Mouse (Mus musculus): Measurements from ENCODE around the gene Cog1. TPM values are rescaled to one million over a fixed set of nuclear protein-coding genes. Genes with fewer than 3 reads are reported as not detected.

Cog1 gene
- total RNA-seq (2014; fragmentation: Nextera tagmentation) (37.2 and 51.6 TPM in 2 replicates), total RNA-seq (2017) (23.9 and 26.2 TPM in 2 replicates)

DNA sequence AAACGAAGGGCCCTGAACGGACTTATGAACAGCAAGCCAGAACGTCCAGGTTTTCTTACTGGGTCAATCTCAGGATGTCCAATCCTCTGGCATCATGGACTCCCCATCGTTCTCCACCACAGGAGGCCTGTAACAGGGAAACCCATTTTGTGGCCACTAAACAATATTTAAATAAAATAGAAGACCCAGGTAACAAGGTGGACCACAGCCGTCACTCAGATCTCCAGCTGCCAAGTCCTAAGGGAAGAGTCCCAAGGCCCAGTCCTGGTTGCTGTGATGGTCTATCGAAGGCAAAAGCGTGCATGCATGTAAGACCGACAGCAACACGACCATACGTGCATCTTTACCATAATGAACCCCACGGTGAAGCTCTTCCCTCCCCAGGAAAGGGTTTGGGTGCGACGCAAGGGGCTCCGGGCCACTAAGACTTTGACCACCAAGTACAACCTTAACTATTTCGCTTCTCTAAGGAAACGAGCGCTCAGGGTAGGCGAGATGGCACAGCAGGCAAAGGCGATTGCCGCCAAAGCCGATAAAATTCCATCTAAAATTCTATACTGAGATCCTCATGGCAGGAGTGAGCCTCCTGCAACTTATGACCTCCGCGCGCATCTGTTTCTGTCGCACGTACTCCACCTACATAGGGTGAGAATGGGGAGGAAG is at the start of gene Cog1:
Gene Cog1 (plus strand): TSS at position 480 of the 663 bp plus-strand sequence.
- ATAC-seq (replicated peaks; ENCODE audit: low FRiP score, low TSS enrichment, poor library complexity, severe bottlenecking) = no peak

GRCm38 (mm10) chr11:113600526-113601245 is 48.3 kb upstream of the Cog1 start:
- ATAC-seq (replicated peaks; ENCODE audit: low FRiP score, low TSS enrichment, poor library complexity, severe bottlenecking) = no peak

DNA sequence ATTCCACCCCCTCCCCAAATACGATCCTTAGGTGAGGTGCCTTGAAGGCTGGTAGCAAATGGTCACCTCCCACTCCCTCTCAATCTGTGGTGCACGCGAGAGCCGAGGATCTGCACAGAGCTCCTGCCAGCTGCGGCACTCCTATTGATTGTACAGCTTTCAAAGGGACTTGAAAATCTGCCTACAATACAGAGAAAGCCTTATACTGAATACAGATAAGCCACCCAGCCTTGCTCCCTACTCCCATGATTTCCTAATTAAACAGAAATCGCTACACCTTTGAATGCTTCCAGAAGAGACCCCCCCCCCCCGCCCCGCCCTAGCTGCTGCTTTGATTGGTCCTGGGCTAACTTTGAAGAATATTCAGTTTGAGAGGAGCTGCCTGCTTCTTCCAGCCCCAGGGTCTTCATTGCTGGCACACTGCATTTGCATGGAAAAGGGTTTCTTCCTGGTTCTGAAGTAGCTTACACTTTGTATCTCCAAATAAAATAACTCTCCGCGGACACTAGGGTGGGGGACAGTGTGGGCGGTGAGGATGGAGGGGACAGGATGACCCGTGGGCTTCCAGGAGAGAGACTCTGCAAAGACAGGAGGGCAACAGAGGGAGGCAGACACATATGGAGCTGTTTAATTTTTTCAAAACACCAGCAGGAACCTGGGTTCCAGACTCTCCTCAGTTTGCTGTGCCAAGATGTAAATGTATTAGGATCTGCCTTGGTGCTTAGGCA is 47.2 kb upstream of the Cog1 start:
- no peak for ATAC-seq (replicated peaks; ENCODE audit: low FRiP score, low TSS enrichment, poor library complexity, severe bottlenecking)

DNA sequence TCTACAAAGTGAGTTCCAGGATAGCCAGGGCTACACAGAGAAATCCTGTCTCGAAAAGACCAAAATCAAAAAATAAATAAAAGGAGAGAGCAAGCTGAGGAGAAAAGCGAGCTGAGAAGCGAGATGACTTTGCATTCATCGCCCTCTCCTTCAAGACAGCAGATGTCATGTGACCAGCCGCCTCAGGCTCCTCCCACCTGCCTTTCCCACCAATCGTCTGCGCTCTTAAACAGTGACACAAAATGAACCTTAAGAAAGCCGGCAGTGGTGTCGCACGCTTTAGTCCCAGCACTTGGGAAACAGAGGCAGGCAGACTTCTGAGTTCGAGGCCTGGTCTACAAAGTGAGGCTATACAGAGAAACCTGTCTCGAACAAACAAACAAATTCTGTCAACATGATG is 41.4 kb upstream of the Cog1 start:
- ATAC-seq (replicated peaks; ENCODE audit: low FRiP score, low TSS enrichment, poor library complexity, severe bottlenecking) = no peak

DNA sequence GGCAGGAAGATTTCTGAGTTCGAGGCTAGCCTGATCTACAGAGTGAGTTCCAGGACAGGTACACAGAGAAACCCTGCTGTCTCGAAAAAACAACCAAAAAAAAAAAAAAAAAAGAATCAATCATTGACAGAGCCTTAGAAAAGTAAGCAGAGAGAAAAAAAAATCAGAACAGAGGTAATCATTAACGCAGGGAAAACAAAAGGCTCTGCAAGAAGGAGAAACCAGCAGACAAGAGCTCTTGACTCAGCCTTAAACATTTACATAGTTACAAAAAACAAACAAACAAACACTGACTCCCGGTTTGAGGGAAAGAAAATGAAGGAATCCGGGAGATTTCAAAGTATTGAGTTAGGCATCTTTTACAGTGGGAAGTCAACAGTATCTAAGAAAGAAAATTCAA is 39.4 kb upstream of the Cog1 start:
- ATAC-seq (replicated peaks; ENCODE audit: low FRiP score, low TSS enrichment, poor library complexity, severe bottlenecking) = no peak

DNA sequence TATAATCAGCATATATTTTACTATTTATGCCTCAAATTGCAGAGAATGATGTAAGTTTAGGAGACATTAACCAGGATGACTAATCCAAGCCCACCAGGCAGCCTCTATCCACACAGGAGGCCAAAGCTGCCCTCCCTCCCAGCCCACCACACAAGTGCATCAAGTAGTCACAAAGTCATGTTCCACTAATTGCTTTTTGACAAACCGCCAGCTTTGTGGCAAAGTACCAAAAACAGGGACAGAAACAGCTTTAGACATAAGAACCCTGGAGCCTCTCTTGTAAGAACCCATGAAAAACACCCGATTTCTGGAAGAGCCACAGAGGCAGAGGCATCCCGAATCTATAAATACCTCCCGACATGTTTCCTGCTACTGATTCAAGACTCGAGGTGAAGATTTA is 38.7 kb upstream of the Cog1 start:
- ATAC-seq (replicated peaks; ENCODE audit: low FRiP score, low TSS enrichment, poor library complexity, severe bottlenecking) = no peak

GRCm38 (mm10) chr11:113611112-113611646 is 37.8 kb upstream of the Cog1 start:
- no peak for ATAC-seq (replicated peaks; ENCODE audit: low FRiP score, low TSS enrichment, poor library complexity, severe bottlenecking)

GRCm38 (mm10) chr11:113611664-113612611 is 37.0 kb upstream of the Cog1 start:
- ATAC-seq (replicated peaks; ENCODE audit: low FRiP score, low TSS enrichment, poor library complexity, severe bottlenecking) = peak; percentile 84

DNA sequence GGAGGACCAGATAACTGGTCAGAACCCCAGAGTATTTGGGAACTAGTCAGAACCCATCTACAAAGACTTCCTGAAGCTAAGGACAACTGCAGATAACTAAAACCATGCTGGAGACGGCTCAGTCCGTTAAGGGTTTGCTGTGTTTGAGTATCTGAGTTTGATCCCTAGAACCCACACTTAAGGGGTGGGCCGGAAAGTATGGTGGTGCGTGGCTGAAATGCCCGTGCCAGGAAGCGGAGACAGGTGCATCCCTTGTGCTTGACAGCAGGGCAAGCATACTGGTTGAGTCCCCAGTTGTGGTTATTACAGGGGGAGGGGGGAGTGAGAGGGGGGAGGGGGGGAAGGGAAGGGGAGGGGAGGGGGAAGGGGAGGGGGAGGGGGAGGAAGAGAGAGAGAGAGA is 34.5 kb upstream of the Cog1 start:
- ATAC-seq (replicated peaks; ENCODE audit: low FRiP score, low TSS enrichment, poor library complexity, severe bottlenecking) = no peak

DNA sequence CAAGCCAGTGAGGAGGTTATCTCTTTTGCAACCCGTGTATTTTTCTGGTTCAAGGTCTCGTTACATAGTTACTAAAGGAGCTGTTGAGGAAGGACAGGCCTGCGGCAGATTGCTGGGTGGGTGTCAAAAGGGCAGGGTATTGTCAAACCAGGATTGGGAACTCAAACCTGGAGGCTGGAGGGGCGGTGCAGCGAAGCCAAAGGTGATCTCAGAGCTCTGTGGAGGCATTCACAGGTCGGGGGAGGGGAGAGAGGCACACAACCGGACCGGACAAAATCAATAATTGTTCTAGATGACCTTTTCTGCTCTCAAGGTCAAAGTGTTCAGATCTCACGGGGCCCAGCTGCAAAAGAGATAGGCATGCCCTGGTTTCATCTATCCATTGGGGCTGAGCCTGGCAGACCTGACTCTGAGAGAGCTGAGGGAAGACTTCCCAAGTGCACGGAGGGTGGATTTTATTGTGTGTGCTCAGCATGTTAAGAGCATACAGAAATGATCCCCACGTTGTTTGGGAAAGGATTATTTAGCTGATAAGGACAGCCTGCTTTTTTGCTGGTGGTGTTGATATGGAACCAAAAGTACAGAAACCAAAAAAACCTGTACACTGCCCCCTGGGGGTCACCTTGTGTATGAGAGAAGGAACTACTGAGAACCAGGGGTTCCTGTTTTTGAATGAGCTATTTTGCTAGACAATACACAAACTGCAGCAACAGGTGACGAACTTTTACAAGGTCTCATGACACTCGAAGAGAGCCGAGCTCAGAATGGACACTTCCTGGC is 31.6 kb upstream of the Cog1 start:
- ATAC-seq (replicated peaks; ENCODE audit: low FRiP score, low TSS enrichment, poor library complexity, severe bottlenecking) = peak; percentile 74

GRCm38 (mm10) chr11:113618303-113618671 is 30.7 kb upstream of the Cog1 start:
- no peak for ATAC-seq (replicated peaks; ENCODE audit: low FRiP score, low TSS enrichment, poor library complexity, severe bottlenecking)

DNA sequence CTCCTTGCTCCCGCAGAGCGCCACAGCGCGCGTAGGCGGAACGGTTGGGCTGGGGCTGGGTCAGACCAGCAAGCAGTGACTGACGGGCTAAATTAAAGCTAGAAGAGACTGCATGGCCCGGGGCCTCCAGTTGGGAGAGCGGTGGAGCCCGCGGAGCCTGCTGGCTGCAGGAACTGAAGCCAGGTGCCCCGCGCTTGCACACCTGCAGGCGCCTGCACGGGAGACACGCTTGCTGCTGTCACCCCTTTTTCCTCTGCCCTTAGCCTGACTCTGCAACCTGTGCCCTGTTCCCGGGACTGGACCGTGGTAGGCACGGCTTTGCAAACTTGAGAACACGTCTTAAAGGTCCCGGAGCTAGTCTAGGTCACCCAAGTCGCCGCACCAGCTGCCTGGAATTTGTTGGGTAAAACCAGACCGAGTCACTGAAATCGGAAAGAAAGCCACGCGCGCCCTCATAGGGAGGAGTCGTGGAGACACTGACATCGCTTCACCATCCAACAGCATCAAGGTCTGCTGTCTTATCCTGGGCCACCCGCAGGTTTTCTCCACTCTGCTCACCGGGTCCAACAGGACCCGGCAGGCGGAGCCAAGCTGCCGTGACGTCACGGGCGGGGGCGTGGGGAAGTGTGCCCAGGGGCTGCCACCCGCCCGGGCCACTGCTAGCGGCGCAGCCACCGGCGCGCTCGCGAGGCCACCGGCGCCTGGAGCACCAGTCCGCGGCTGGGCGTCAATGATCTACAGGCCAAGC is 30.1 kb upstream of the Cog1 start, which contains the start of gene Sstr2:
Gene Sstr2 (plus strand): TSS at position 671 of the 748 bp plus-strand sequence.
- ATAC-seq (replicated peaks; ENCODE audit: low FRiP score, low TSS enrichment, poor library complexity, severe bottlenecking) = 0 out of 2 replicates have a peak, but pooled peaks have one; percentile 31

DNA sequence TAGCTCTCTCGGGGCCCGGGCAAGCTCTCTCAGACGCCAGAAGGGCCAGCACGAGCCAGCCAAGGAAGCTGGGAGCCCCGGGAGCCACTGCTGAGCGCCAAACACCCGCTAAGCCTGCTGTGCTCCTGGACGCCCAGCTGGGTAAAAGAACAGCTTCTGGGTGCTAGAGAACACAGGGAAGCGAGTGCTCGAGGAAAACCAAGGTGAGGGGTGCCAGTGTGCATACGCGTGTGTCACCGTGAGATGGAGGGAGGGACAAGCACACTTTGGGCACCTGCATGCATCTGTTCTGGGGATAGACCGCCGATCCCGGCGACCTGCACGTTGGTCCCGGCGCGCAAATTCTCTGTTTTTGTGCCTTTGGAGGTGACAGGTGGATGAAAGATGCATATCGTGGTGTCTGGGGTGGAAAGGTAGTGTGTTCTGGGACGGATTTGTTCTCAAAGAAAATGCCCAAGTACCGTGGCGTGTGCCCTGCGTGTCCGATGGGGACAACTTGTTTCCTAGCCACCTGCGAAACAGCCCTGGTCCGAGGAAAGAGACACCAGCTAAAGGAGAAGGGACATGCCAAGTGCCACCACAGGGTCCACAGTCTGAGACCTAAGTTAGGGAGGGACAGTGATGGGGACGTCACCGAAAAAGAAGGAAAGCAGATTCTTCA is 29.4 kb upstream of the Cog1 start:
- no peak for ATAC-seq (replicated peaks; ENCODE audit: low FRiP score, low TSS enrichment, poor library complexity, severe bottlenecking)

GRCm38 (mm10) chr11:113621001-113621400 is 28.0 kb upstream of the Cog1 start:
- ATAC-seq (replicated peaks; ENCODE audit: low FRiP score, low TSS enrichment, poor library complexity, severe bottlenecking) = no peak

GRCm38 (mm10) chr11:113622028-113622427 is 26.9 kb upstream of the Cog1 start:
- ATAC-seq (replicated peaks; ENCODE audit: low FRiP score, low TSS enrichment, poor library complexity, severe bottlenecking) = no peak

GRCm38 (mm10) chr11:113625437-113625836 is 23.5 kb upstream of the Cog1 start:
- ATAC-seq (replicated peaks; ENCODE audit: low FRiP score, low TSS enrichment, poor library complexity, severe bottlenecking) = no peak

GRCm38 (mm10) chr11:113627785-113628184 is 21.2 kb upstream of the Cog1 start:
- ATAC-seq (replicated peaks; ENCODE audit: low FRiP score, low TSS enrichment, poor library complexity, severe bottlenecking) = no peak

Measured in megakaryocyte-erythroid progenitor cell, adult 5-6 weeks (primary cell).